Mouse (Mus musculus) intestine, postnatal 0 days (tissue): Measurements from ENCODE around the gene Kcmf1. TPM values are rescaled to one million over a fixed set of nuclear protein-coding genes. Genes with fewer than 3 reads are reported as not detected.
A peak's percentile ranks its signal among the peaks of the same experiment; 100 is the strongest.

Source experiments
- ATAC-seq: fragments of 200-750 bp; cut with Nextera tagmentation; 2 replicates; pipeline ENCODE4 v1.8.0; 2017; ENCODE audit warnings: mild to moderate bottlenecking, moderate TSS enrichment, moderate library complexity
- H3K27ac ChIP-seq: fragments of 300-500 bp; sonication (generic); 2 replicates; pipeline ENCODE4 v1.5.1; 2014; ENCODE audit warnings: mild to moderate bottlenecking, low read depth, low read length, moderate library complexity
- H3K27me3 ChIP-seq: fragments of 300-500 bp; sonication (generic); replicated peaks from 2 replicates; pipeline ENCODE4 v1.6.1; 2014; ENCODE audit warnings: low read length, mixed read lengths; ENCODE audit not compliant: control insufficient read depth, insufficient read depth
- H3K36me3 ChIP-seq: fragments of 300-500 bp; sonication (generic); 2 replicates; pipeline ENCODE4 v1.6.1; 2014; ENCODE audit warnings: mild to moderate bottlenecking, moderate library complexity; ENCODE audit not compliant: control insufficient read depth, insufficient read depth
- H3K4me1 ChIP-seq: fragments of 300-500 bp; sonication (generic); replicated peaks from 2 replicates; pipeline ENCODE4 v1.6.1; 2014; ENCODE audit warnings: antibody characterized with exemption, low read length, mixed read lengths; ENCODE audit not compliant: control insufficient read depth, insufficient read depth
- H3K4me2 ChIP-seq: fragments of 300-500 bp; sonication (generic); replicated peaks from 2 replicates; pipeline ENCODE4 v1.6.1; 2014; ENCODE audit warnings: low read depth, mild to moderate bottlenecking, moderate library complexity
- H3K4me3 ChIP-seq: fragments of 300-500 bp; sonication (generic); 2 replicates; pipeline ENCODE4 v1.5.1; 2014; ENCODE audit warnings: low read depth, low read length
- H3K9ac ChIP-seq: fragments of 300-500 bp; sonication (generic); 2 replicates; pipeline ENCODE4 v1.6.1; 2014; ENCODE audit warnings: mild to moderate bottlenecking, low read depth, low read length
- H3K9me3 ChIP-seq: fragments of 300-500 bp; sonication (generic); 2 replicates; pipeline ENCODE4 v1.6.1; 2016; ENCODE audit warnings: mixed run types; ENCODE audit not compliant: control insufficient read depth
- CTCF ChIP-seq: sonication (generic); IDR thresholded peaks from 2 replicates; pipeline ENCODE4 v1.5.1; 2016; ENCODE audit warnings: low read depth, mild to moderate bottlenecking, control low read depth, antibody characterized with exemption, moderate library complexity
- WGBS: fragments of 180-500 bp; shearing (Covaris S2); extraction: QIAGEN DNeasy Blood & Tissue Kit; methylation state at CpG from one replicate; pipeline ENCODE4 v1.1.7; 2014; 5-methylcytosine and 5-hydroxymethylcytosine counted together
- polyA plus RNA-seq: library from polyadenylated mRNA; unstranded; fragments of >200 nt; fragmentation: Nextera tagmentation; extraction: Ambion mirVana; gene quantifications from 2 replicates; pipeline ENCODE4 v1.2.1, GENCODE M21; 2015

The Kcmf1 gene
- polyA plus RNA-seq, 1 experiment from 2014 or later: 45.2 TPM

- TF ChIP-seq CTCF: no peak
- H3K9me3 ChIP-seq: no peaks in the 10 kb centered on the region
- no peak overlapping the region for H3K9ac ChIP-seq
- no peak overlapping the region for H3K4me3 ChIP-seq
- no peak overlapping the region for H3K4me2 ChIP-seq
- H3K36me3 ChIP-seq: no peaks in the 10 kb centered on the region
- no peaks in the 10 kb centered on the region for H3K4me1 ChIP-seq
- no peak overlapping the region for H3K27ac ChIP-seq
- no peaks in the 10 kb centered on the region for H3K27me3 ChIP-seq
- no peak for ATAC-seq
- 91% methylated on average over 8 of the region's 8 CpGs for WGBS
Observed at GRCm38 (mm10) chr6:72923381-72923780, 23.6 kb upstream of the Kcmf1 start.

GRCm38 (mm10) chr6:72921081-72921480 lies 21.3 kb upstream of the Kcmf1 start:
- no peak for TF ChIP-seq CTCF
- Histone ChIP-seq H3K9ac (no peak overlapping the region), H3K4me3 (no peak overlapping the region), H3K9me3 (no peaks in the 10 kb centered on the region), H3K36me3 (no peaks in the 10 kb centered on the region), H3K27me3 (no peaks in the 10 kb centered on the region), H3K27ac (no peak overlapping the region), H3K4me1 (no peaks in the 10 kb centered on the region), H3K4me2 (no peak overlapping the region)
- no peak for ATAC-seq
- 86% methylated on average over 3 of the region's 3 CpGs for WGBS

GRCm38 (mm10) chr6:72918510-72919033 lies 18.8 kb upstream of the Kcmf1 start:
- Histone ChIP-seq H3K4me3 (no peak overlapping the region), H3K4me2 (no peak overlapping the region), H3K27me3 (no peaks in the 10 kb centered on the region), H3K9ac (no peak overlapping the region), H3K9me3 (no peaks in the 10 kb centered on the region), H3K4me1 (no peaks in the 10 kb centered on the region), H3K36me3 (no peaks in the 10 kb centered on the region), H3K27ac (no peak overlapping the region)
- ATAC-seq: no peak
- 70% methylated on average over 9 of the region's 9 CpGs for WGBS
- no peak for TF ChIP-seq CTCF

GRCm38 (mm10) chr6:72916330-72916729 lies 16.6 kb upstream of the Kcmf1 start:
- H3K4me1 ChIP-seq: no peaks in the 10 kb centered on the region
- no peaks in the 10 kb centered on the region for H3K36me3 ChIP-seq
- no peak for ATAC-seq
- H3K9ac ChIP-seq: no peak overlapping the region
- no peak overlapping the region for H3K4me3 ChIP-seq
- H3K27ac ChIP-seq: no peak overlapping the region
- no peaks in the 10 kb centered on the region for H3K27me3 ChIP-seq
- WGBS: 83% methylated on average over 7 of the region's 7 CpGs
- no peak for TF ChIP-seq CTCF
- no peak overlapping the region for H3K4me2 ChIP-seq
- no peaks in the 10 kb centered on the region for H3K9me3 ChIP-seq

- H3K27ac ChIP-seq: no peak overlapping the region
- no peak for ATAC-seq
Observed at GRCm38 (mm10) chr6:72914087-72914749, 14.4 kb upstream of the Kcmf1 start.

DNA sequence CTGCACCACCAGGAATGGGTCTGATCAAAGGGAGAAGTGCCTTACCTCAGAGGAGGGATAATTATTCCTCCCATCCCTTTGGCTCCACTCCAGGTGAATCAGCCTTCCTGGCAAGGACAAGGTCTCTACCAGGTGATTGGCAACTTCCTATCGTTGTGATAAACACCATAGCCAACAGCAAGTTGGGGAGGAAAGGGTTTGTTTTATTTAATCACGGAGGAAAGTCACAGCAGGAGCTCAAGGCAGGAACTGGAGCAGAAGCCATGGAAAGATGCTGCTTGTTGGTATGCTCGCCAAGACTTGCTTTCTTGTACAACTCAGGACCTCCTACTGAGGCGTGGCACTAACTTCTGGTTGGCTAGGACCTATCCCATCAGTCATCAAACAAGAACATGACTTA lies 11.5 kb upstream of the Kcmf1 start:
- H3K27ac ChIP-seq: no peak overlapping the region
- ATAC-seq: no peak
- no peak overlapping the region for H3K9ac ChIP-seq
- TF ChIP-seq CTCF: no peak
- no peaks in the 10 kb centered on the region for H3K9me3 ChIP-seq
- 61% methylated on average over 4 of the region's 4 CpGs for WGBS
- H3K4me3 ChIP-seq: no peak overlapping the region
- H3K27me3 ChIP-seq: no peaks in the 10 kb centered on the region
- H3K36me3 ChIP-seq: no peaks in the 10 kb centered on the region
- no peaks in the 10 kb centered on the region for H3K4me1 ChIP-seq
- H3K4me2 ChIP-seq: no peak overlapping the region

More at GRCm38 (mm10) chr6:72914087-72914749, 14.4 kb upstream of the Kcmf1 start:
- no peak overlapping the region for H3K4me2 ChIP-seq
- no peak overlapping the region for H3K4me3 ChIP-seq
- H3K4me1 ChIP-seq: no peaks in the 10 kb centered on the region
- H3K27me3 ChIP-seq: no peaks in the 10 kb centered on the region
- H3K36me3 ChIP-seq: no peaks in the 10 kb centered on the region
- H3K9ac ChIP-seq: no peak overlapping the region
- 76% methylated on average over 6 of the region's 6 CpGs for whole genome bisulfite sequencing
- 0 out of 2 replicates have a peak, but pooled peaks have one; percentile 9 for TF ChIP-seq CTCF
- no peaks in the 10 kb centered on the region for H3K9me3 ChIP-seq
